Mouse (Mus musculus) thymus, adult 2 months (tissue): ENCODE results near the gene Clec4g. TPM values are rescaled to one million over a fixed set of nuclear protein-coding genes. Genes with fewer than 3 reads are reported as not detected.

Experiments
- DNase-seq: peaks from one replicate; pipeline ENCODE4 v3.0.0; 2021
- H3K27ac ChIP-seq: fragments of 200-500 bp; 2 replicates; pipeline ENCODE4 v1.5.1; 2012; ENCODE audit warnings: low read length, control low read depth; ENCODE audit not compliant: control insufficient read depth, insufficient read depth
- H3K27me3 ChIP-seq: fragments of 200-500 bp; 2 replicates; pipeline ENCODE4 v1.6.1; 2012; ENCODE audit warnings: mild to moderate bottlenecking, low read length, moderate library complexity, mixed read lengths; ENCODE audit not compliant: control insufficient read depth, insufficient read depth
- H3K36me3 ChIP-seq: fragments of 200-500 bp; 2 replicates; pipeline ENCODE4 v1.6.1; 2012; ENCODE audit warnings: mild to moderate bottlenecking, low read length, moderate library complexity; ENCODE audit not compliant: control insufficient read depth, insufficient read depth
- H3K4me1 ChIP-seq: fragments of 200-500 bp; replicated peaks from 2 replicates; pipeline ENCODE4 v1.6.1; 2012; ENCODE audit warnings: low read length; ENCODE audit not compliant: control insufficient read depth, insufficient read depth
- H3K4me3 ChIP-seq: fragments of 200-500 bp; 2 replicates; pipeline ENCODE4 v1.5.1; 2012; ENCODE audit warnings: mild to moderate bottlenecking, low read length, control low read depth, moderate library complexity; ENCODE audit not compliant: control insufficient read depth, insufficient read depth
- CTCF ChIP-seq: fragments of 200-500 bp; IDR thresholded peaks from 2 replicates; pipeline ENCODE4 v1.5.1; 2012; ENCODE audit warnings: mild to moderate bottlenecking, control low read depth, low read length, moderate library complexity, borderline replicate concordance; ENCODE audit not compliant: control insufficient read depth, poor library complexity, insufficient read depth; ENCODE audit errors: extremely low read depth
- POLR2A ChIP-seq: fragments of 200-500 bp; IDR thresholded peaks from 2 replicates; pipeline ENCODE4 v1.6.1; 2012; ENCODE audit warnings: mild to moderate bottlenecking, low read length, control low read depth, moderate library complexity; ENCODE audit not compliant: control insufficient read depth, poor library complexity, insufficient read depth; ENCODE audit errors: extremely low read depth
- WGBS: fragments of 180-500 bp; shearing (Covaris S2); methylation state at CpG from one replicate; pipeline ENCODE4 v1.1.7; 2018; 5-methylcytosine and 5-hydroxymethylcytosine counted together
- polyA plus RNA-seq: library from polyadenylated mRNA; depleted of rRNA; stranded (reverse); fragments of >200 nt; gene quantifications from 2 replicates; pipeline ENCODE4 v1.2.3, GENCODE M21; 2012; rRNA removed

The Clec4g gene
- polyA plus RNA-seq, 1 experiment, result 0.09 TPM

DNA sequence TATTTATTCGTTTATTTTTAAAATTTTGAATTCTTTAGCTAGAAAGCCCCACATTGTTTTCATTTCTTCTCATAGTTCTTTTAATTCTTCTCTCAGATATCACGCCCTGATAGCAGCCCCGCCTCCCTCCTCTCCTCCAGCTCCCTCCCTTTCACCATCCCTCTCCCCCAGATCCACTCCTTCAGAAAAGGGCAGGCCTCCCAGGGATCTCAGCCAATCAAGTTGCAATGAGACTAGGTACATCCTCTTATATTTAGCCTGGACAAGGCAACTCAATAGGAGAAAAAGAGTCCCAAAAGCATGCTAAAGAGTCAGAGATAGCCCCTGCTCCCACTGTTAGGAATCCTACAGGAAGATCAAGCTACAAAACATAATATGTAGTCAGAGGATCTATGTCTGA is 45.8 kb downstream of the Clec4g start:
- TF ChIP-seq CTCF, result no peak
- no peak for TF ChIP-seq POLR2A
- Histone ChIP-seq H3K27me3 (no peaks in the 10 kb centered on the region), H3K36me3 (peaks cover 7% of the 10 kb centered on the region), H3K27ac (no peak overlapping the region), H3K4me3 (no peak overlapping the region), H3K4me1 (peaks cover 12% of the 10 kb centered on the region)
- no peak for DNase-seq
- 75% methylated on average over 3 of the region's 3 CpGs for WGBS

GRCm38 (mm10) chr8:3671980-3672491 is 48.4 kb downstream of the Clec4g start, which contains the start of gene Fcor:
Gene Fcor (minus strand): TSS chr8:3672362.
- Histone ChIP-seq H3K27me3 (no peaks in the 10 kb centered on the region), H3K4me1 (peaks cover 7% of the 10 kb centered on the region; the same call in 1 of the 2 replicates), H3K27ac (no peak within 1 kb of the TSS), H3K4me3 (peak within 1 kb of the TSS; percentile 42), H3K36me3 (no peaks in the 10 kb centered on the region)
- WGBS, result 2% methylated on average over 23 of the region's 23 CpGs
- TF ChIP-seq POLR2A (no peak), CTCF (peak; percentile 97)
- peak; percentile 90 for DNase-seq

DNA sequence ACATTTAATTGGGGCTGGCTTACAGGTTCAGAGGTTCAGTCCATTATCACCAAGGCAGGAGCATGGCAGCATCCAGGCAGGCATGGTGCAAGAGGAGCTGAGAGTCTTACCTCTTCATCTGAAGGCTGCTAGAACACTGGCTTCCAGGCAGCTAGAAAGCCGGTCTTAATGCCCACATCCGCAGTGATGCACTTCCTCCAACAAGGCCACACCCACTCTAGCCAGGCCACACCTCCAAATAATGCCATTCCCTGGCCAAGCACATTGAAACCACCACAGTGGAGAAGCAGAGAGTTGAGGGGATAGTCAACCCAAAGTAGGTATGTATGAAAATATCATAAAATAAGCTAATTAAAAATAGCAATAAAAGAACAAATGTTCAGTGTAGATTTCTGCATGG is 50.1 kb downstream of the Clec4g start:
- no peaks in the 10 kb centered on the region for H3K27me3 ChIP-seq
- no peak for DNase-seq
- H3K4me3 ChIP-seq, result no peak overlapping the region
- no peak for TF ChIP-seq POLR2A
- TF ChIP-seq CTCF, result no peak
- H3K27ac ChIP-seq, result no peak overlapping the region
- no peaks in the 10 kb centered on the region for H3K36me3 ChIP-seq
- H3K4me1 ChIP-seq, result peaks cover 5% of the 10 kb centered on the region; the same call in 1 of the 2 replicates
- WGBS, result 38% methylated on average over 2 of the region's 2 CpGs

GRCm38 (mm10) chr8:3665507-3665906 is 54.9 kb downstream of the Clec4g start, which contains the start of gene Mcemp1:
Gene Mcemp1 (plus strand): TSS chr8:3665754.
- Histone ChIP-seq H3K27me3 (no peaks in the 10 kb centered on the region), H3K27ac (no peak within 1 kb of the TSS), H3K4me1 (peaks cover 3% of the 10 kb centered on the region), H3K36me3 (no peaks in the 10 kb centered on the region), H3K4me3 (no peak within 1 kb of the TSS)
- TF ChIP-seq POLR2A, result no peak
- TF ChIP-seq CTCF, result no peak
- 91% methylated on average over 6 of the region's 6 CpGs for WGBS
- no peak for DNase-seq

DNA sequence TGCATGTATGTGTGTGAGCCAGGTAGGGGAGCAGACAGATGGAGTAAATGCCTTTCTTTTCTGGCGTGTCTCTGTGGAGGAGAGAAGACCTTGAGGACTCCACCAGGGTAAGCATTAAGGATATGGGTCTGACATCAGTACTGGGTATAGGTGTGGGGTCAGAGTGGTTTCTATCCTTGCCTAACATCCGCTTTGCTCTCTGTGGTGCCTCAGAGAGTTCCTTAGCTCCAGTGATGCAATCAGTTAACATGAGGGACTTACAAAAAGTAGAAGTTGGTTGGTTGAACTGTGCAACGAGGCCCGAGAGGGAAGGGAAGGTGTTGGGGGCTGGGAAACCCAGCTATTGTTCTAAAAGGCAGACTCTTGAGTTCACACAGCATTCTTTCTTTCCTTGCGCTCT is 56.0 kb downstream of the Clec4g start:
- WGBS, result 46% methylated on average over 5 of the region's 5 CpGs
- DNase-seq, result no peak
- Histone ChIP-seq H3K27ac (no peak overlapping the region), H3K36me3 (no peaks in the 10 kb centered on the region), H3K27me3 (no peaks in the 10 kb centered on the region), H3K4me1 (peaks cover 3% of the 10 kb centered on the region), H3K4me3 (no peak overlapping the region)
- TF ChIP-seq POLR2A (no peak), CTCF (no peak)

GRCm38 (mm10) chr8:3660889-3661288 is 59.6 kb downstream of the Clec4g start:
- no peak for TF ChIP-seq CTCF
- no peak for TF ChIP-seq POLR2A
- no peak for DNase-seq
- H3K36me3 ChIP-seq, result no peaks in the 10 kb centered on the region
- no peak overlapping the region for H3K27ac ChIP-seq
- 41% methylated on average over 8 of the region's 8 CpGs for WGBS
- H3K4me3 ChIP-seq, result no peak overlapping the region
- peaks cover 3% of the 10 kb centered on the region for H3K4me1 ChIP-seq
- no peaks in the 10 kb centered on the region for H3K27me3 ChIP-seq

Other genes starting within 250 kb of the Clec4g start
- gene Tex45, start 249.8 kb downstream of the Clec4g start, polyA plus RNA-seq, result 0.20 TPM in 1 of 2 replicates, not detected in the other
- gene Zfp358, start 227.5 kb downstream of the Clec4g start, polyA plus RNA-seq, result 75.9 and 76.7 TPM in 2 replicates
- gene Mcoln1, start 220.2 kb downstream of the Clec4g start, polyA plus RNA-seq, result 312 and 481 TPM in 2 replicates
- gene Pnpla6, start 205.3 kb downstream of the Clec4g start, polyA plus RNA-seq, result 56.1 and 61.6 TPM in 2 replicates
- gene C330021F23Rik, start 152.7 kb downstream of the Clec4g start, polyA plus RNA-seq, result not detected in 2 replicates
- gene Camsap3, start 133.4 kb downstream of the Clec4g start, polyA plus RNA-seq, result 2.6 and 2.7 TPM in 2 replicates
- gene Xab2, start 99.3 kb downstream of the Clec4g start, polyA plus RNA-seq, result 128 and 133 TPM in 2 replicates
- gene Pet100, start 99.1 kb downstream of the Clec4g start, polyA plus RNA-seq, result 4.7 and 6.9 TPM in 2 replicates
- 0.34 and 0.84 TPM in 2 replicates for gene Pcp2, start 95.1 kb downstream of the Clec4g start, polyA plus RNA-seq
- gene Stxbp2, start 89.7 kb downstream of the Clec4g start, polyA plus RNA-seq, result 260 and 262 TPM in 2 replicates
- 15.3 and 16.9 TPM in 2 replicates for gene Retn, start 64.9 kb downstream of the Clec4g start, polyA plus RNA-seq
- gene Mcemp1, start 54.9 kb downstream of the Clec4g start, polyA plus RNA-seq, result 1.2 and 2.1 TPM in 2 replicates
- gene Fcor, start 48.3 kb downstream of the Clec4g start, polyA plus RNA-seq, result 9.8 and 14.0 TPM in 2 replicates
- gene Trappc5, start 44.4 kb downstream of the Clec4g start, polyA plus RNA-seq, result 42.3 and 46.4 TPM in 2 replicates
- 5.8 and 8.0 TPM in 2 replicates for gene Fcer2a, start 26.5 kb downstream of the Clec4g start, polyA plus RNA-seq
- gene Cd209a, start 28.3 kb upstream of the Clec4g start, polyA plus RNA-seq, result 0.89 and 2.2 TPM in 2 replicates
- 0.60 and 0.81 TPM in 2 replicates for gene Cd209e, start 133.7 kb upstream of the Clec4g start, polyA plus RNA-seq
- gene Cd209d, start 157.9 kb upstream of the Clec4g start, polyA plus RNA-seq, result 3.1 and 4.3 TPM in 2 replicates
- 0.20 and 3.4 TPM in 2 replicates for gene Cd209b, start 206.2 kb upstream of the Clec4g start, polyA plus RNA-seq
- 0.36 and 0.52 TPM in 2 replicates for gene Cd209c, start 234.1 kb upstream of the Clec4g start, polyA plus RNA-seq